Mouse (Mus musculus) frontal cortex, postnatal 10 days (tissue): ENCODE results near the gene Gm10024.
"Not testable (repeated sequence)": the region's sequence is repeated elsewhere in the genome, so short reads cannot be mapped to it uniquely, and the experiment has no call there.

ENCODE experiments used
- DNase-seq, 2 experiments: peaks; one replicate each; pipeline ENCODE4 v3.0.0; 2022; ENCODE audit warnings: low spot score in 2 of 2, mixed read lengths in 1 of 2

Gm10024 gene

GRCm38 (mm10) chr10:77729241-77729640, 18.0 kb downstream of the Gm10024 start:
- DNase-seq = no peak

GRCm38 (mm10) chr10:77735928-77736327, 24.7 kb downstream of the Gm10024 start:
- no peak for DNase-seq

GRCm38 (mm10) chr10:77738929-77739328, 27.7 kb downstream of the Gm10024 start:
- DNase-seq = no peak

GRCm38 (mm10) chr10:77741924-77742688, 30.8 kb downstream of the Gm10024 start, which contains the start of gene Gm18596:
Gm18596 (minus strand) TSS chr10:77742638.
- DNase-seq = not testable (repeated sequence)

- DNase-seq = not testable (repeated sequence)
Measured at GRCm38 (mm10) chr10:77750686-77751085, 39.4 kb downstream of the Gm10024 start.

- not testable (repeated sequence) for DNase-seq
Measured at GRCm38 (mm10) chr10:77751254-77751653, 40.0 kb downstream of the Gm10024 start, which contains the start of gene Gm9736. Gm9736 (minus strand) TSS chr10:77751354.

GRCm38 (mm10) chr10:77752312-77752711, 41.1 kb downstream of the Gm10024 start:
- not testable (repeated sequence) for DNase-seq

- DNase-seq = no peak
Measured at GRCm38 (mm10) chr10:77753448-77753847, 42.2 kb downstream of the Gm10024 start.

GRCm38 (mm10) chr10:77759582-77759981, 48.3 kb downstream of the Gm10024 start, which contains the start of gene Gm3233:
Gm3233 (minus strand) TSS chr10:77759682.
- not testable (repeated sequence) for DNase-seq
